Mouse (Mus musculus) neural tube, embryonic 14.5 days (tissue): ENCODE results near the gene Cdsn. TPM values are rescaled to one million over a fixed set of nuclear protein-coding genes. Genes with fewer than 3 reads are reported as not detected.

Experiments used
- ATAC-seq: fragments of 200-750 bp; cut with Nextera tagmentation; 2 replicates; pipeline ENCODE4 v1.8.0; 2017; ENCODE audit warnings: low read depth, mild to moderate bottlenecking, moderate TSS enrichment, moderate library complexity
- H3K27ac ChIP-seq: fragments of 300-500 bp; sonication (generic); 2 replicates; pipeline ENCODE4 v1.5.1; 2014; ENCODE audit warnings: low read depth, mild to moderate bottlenecking, control low read depth, low read length, moderate library complexity, mixed read lengths
- H3K27me3 ChIP-seq: fragments of 300-500 bp; sonication (generic); 2 replicates; pipeline ENCODE4 v1.6.1; 2014; ENCODE audit warnings: low read length; ENCODE audit not compliant: control insufficient read depth, insufficient read depth
- H3K36me3 ChIP-seq: fragments of 300-500 bp; sonication (generic); 2 replicates; pipeline ENCODE4 v1.6.1; 2014; ENCODE audit warnings: low read length, mixed read lengths; ENCODE audit not compliant: control insufficient read depth, insufficient read depth
- H3K4me1 ChIP-seq: fragments of 300-500 bp; sonication (generic); 2 replicates; pipeline ENCODE4 v1.6.1; 2014; ENCODE audit warnings: low read length; ENCODE audit not compliant: control insufficient read depth, insufficient read depth
- H3K4me2 ChIP-seq: fragments of 300-500 bp; sonication (generic); 2 replicates; pipeline ENCODE4 v1.6.1; 2014; ENCODE audit warnings: mild to moderate bottlenecking, low read depth, low read length, control low read depth
- H3K4me3 ChIP-seq: fragments of 300-500 bp; sonication (generic); 2 replicates; pipeline ENCODE4 v1.5.1; 2014; ENCODE audit warnings: low read depth, low read length, control low read depth, mixed read lengths
- H3K9ac ChIP-seq: fragments of 300-500 bp; sonication (generic); replicated peaks from 2 replicates; pipeline ENCODE4 v1.6.1; 2014; ENCODE audit warnings: low read depth, mild to moderate bottlenecking, control low read depth, low read length, mixed read lengths
- H3K9me3 ChIP-seq: fragments of 300-500 bp; sonication (generic); 2 replicates; pipeline ENCODE4 v1.6.1; 2016; ENCODE audit warnings: low read length; ENCODE audit not compliant: control insufficient read depth
- WGBS: fragments of 180-500 bp; shearing (Covaris S2); extraction: QIAGEN DNeasy Blood & Tissue Kit; methylation state at CpG from one replicate; pipeline ENCODE4 v1.1.7; 2014; 5-methylcytosine and 5-hydroxymethylcytosine counted together
- polyA plus RNA-seq: library from polyadenylated mRNA; unstranded; fragments of >200 nt; fragmentation: Nextera tagmentation; extraction: Ambion mirVana; gene quantifications from 2 replicates; pipeline ENCODE4 v1.2.1, GENCODE M21; 2014

Gene Cdsn
- polyA plus RNA-seq, 1 experiment from 2014 or later, result 0.21 TPM

GRCm38 (mm10) chr17:35509284-35509683 is 42.6 kb upstream of the Cdsn start:
- Histone ChIP-seq H3K4me2 (no peak overlapping the region), H3K4me1 (no peaks in the 10 kb centered on the region), H3K9me3 (no peaks in the 10 kb centered on the region), H3K27ac (no peak overlapping the region), H3K27me3 (no peaks in the 10 kb centered on the region; the same call in 1 of the 2 replicates), H3K36me3 (no peaks in the 10 kb centered on the region), H3K9ac (no peak overlapping the region), H3K4me3 (no peak overlapping the region)
- WGBS, result 52% methylated on average over 8 of the region's 8 CpGs
- ATAC-seq, result no peak

DNA sequence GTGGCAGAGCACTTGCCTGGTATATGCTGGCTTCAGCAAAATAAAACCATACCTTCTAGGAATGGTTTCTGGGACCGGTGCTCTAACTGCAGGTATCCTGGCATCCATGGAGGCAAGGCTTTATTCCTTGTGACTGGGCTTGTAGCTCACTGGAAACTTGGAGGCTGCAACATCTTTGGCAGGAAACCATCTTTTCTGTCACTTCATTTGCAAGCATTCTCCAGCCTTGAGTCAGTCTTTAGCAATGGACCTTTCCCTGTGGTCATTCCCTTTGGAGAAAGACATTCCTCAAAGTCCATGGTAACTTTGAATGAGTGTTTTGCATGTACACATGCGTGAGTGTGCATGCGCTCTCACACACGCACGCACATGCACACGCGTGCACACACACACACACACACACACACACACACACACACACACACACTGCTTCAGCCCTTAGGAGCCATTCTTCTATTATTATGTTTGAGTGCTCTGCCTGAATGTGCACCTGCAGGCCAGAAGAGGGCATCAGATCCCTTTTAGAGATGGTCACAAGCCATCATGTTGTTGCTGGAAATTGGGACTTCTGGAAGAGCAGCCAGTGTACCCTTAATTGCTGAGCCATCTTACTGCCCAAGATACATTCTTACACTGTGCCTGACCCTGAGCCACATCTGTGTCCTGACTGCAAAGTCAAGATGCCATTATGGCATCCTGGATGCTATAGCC is 38.9 kb upstream of the Cdsn start:
- Histone ChIP-seq H3K4me1 (peaks cover 9% of the 10 kb centered on the region; the same call in 1 of the 2 replicates), H3K4me3 (no peak overlapping the region), H3K36me3 (no peaks in the 10 kb centered on the region), H3K9me3 (no peaks in the 10 kb centered on the region), H3K9ac (no peak overlapping the region), H3K27me3 (no peaks in the 10 kb centered on the region), H3K27ac (no peak overlapping the region), H3K4me2 (no peak overlapping the region)
- 95% methylated on average over 7 of the region's 7 CpGs for WGBS
- no peak for ATAC-seq

DNA sequence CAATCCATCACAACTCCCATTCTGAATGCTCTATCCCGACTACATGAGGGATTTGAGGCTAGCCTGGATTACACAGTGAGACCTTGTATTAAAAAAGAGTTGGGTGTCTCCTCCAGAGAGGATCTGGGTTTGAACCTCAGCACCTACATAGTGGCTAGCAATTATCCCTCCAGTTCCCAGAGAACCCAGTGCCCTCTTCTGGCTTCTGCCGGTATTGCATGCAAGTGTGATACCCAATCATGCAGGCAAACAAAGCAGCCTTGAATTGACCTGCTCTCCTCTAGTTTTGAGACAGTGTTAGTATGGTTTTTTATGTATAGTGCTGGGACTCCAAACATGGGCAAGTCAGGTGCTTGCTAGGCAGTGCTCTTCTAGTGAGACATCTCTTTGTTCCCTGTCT is 38.0 kb upstream of the Cdsn start:
- 23% methylated on average over 2 of the region's 2 CpGs for WGBS
- no peaks in the 10 kb centered on the region for H3K9me3 ChIP-seq
- H3K36me3 ChIP-seq, result no peaks in the 10 kb centered on the region
- H3K4me1 ChIP-seq, result peaks cover 9% of the 10 kb centered on the region; the same call in 1 of the 2 replicates
- no peak overlapping the region for H3K4me3 ChIP-seq
- no peak for ATAC-seq
- H3K9ac ChIP-seq, result no peak overlapping the region
- no peak overlapping the region for H3K27ac ChIP-seq
- H3K4me2 ChIP-seq, result no peak overlapping the region
- H3K27me3 ChIP-seq, result no peaks in the 10 kb centered on the region

- WGBS, result 36% methylated on average over 6 of the region's 6 CpGs
- Histone ChIP-seq H3K4me2 (no peak overlapping the region), H3K4me3 (no peak overlapping the region), H3K27ac (no peak overlapping the region), H3K4me1 (peaks cover 9% of the 10 kb centered on the region; the same call in 1 of the 2 replicates), H3K9ac (no peak overlapping the region), H3K9me3 (no peaks in the 10 kb centered on the region), H3K27me3 (no peaks in the 10 kb centered on the region), H3K36me3 (no peaks in the 10 kb centered on the region)
- no peak for ATAC-seq
Measured at GRCm38 (mm10) chr17:35514756-35515155, 37.2 kb upstream of the Cdsn start.

- Histone ChIP-seq H3K36me3 (no peaks in the 10 kb centered on the region), H3K4me2 (peak overlapping the region; percentile 67), H3K9ac (0 out of 2 replicates have a peak overlapping the region, but pooled peaks have one; percentile 21), H3K27ac (no peak overlapping the region), H3K4me3 (peak overlapping the region; percentile 47), H3K4me1 (peaks cover 9% of the 10 kb centered on the region; the same call in 1 of the 2 replicates), H3K27me3 (no peaks in the 10 kb centered on the region), H3K9me3 (no peaks in the 10 kb centered on the region)
- ATAC-seq, result peak; percentile 14
- 6% methylated on average over 25 of the region's 25 CpGs for WGBS
Measured at GRCm38 (mm10) chr17:35515911-35516640, 35.9 kb upstream of the Cdsn start.

GRCm38 (mm10) chr17:35516652-35517500 is 35.1 kb upstream of the Cdsn start, which contains the start of the genes Tcf19 and Cchcr1:
Tcf19 (minus strand) TSS chr17:35516824.
Cchcr1 (plus strand) TSS chr17:35517100.
- under 1% methylated on average over 65 of the region's 67 CpGs for WGBS
- peak; percentile 96 for ATAC-seq
- H3K36me3 ChIP-seq, result no peaks in the 10 kb centered on the region
- H3K4me3 ChIP-seq, result peak within 1 kb of the TSS; percentile 47
- no peaks in the 10 kb centered on the region for H3K27me3 ChIP-seq
- no peaks in the 10 kb centered on the region for H3K9me3 ChIP-seq
- no peak within 1 kb of the TSS for H3K27ac ChIP-seq
- peak within 1 kb of the TSS; percentile 67 for H3K4me2 ChIP-seq
- H3K4me1 ChIP-seq, result peaks cover 9% of the 10 kb centered on the region; the same call in 1 of the 2 replicates
- peak within 1 kb of the TSS; percentile 37 for H3K9ac ChIP-seq

DNA sequence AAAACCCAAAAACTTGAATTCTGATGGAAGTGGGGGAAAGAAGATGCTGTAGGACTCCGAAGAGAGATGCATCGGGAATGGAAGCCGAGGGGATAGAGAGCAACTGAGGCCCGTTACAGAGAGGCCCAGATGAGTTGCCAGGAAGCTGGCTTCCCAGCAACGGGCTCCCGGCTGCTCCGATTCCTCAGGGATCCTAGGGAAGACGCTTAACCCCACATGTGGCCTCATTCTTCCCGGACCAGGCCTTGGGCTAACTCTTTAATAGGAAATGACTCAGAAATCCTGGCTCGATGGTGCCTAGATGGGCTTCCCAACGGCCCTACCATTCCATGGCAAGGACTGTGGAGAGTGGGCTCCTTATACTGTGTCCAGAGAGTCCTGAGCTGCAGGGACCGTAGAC is 34.4 kb upstream of the Cdsn start:
- no peak for ATAC-seq
- Histone ChIP-seq H3K27me3 (no peaks in the 10 kb centered on the region), H3K36me3 (no peaks in the 10 kb centered on the region), H3K4me2 (peak overlapping the region; percentile 67), H3K27ac (no peak overlapping the region), H3K9me3 (no peaks in the 10 kb centered on the region), H3K9ac (no peak overlapping the region; the same call in 1 of the 2 replicates), H3K4me1 (peaks cover 9% of the 10 kb centered on the region; the same call in 1 of the 2 replicates), H3K4me3 (peak overlapping the region; percentile 47)
- WGBS, result 8% methylated on average over 12 of the region's 12 CpGs

- H3K27ac ChIP-seq, result no peak overlapping the region
- 84% methylated on average over 9 of the region's 9 CpGs for WGBS
- no peaks in the 10 kb centered on the region for H3K27me3 ChIP-seq
- H3K4me3 ChIP-seq, result no peak overlapping the region
- no peak overlapping the region for H3K9ac ChIP-seq
- H3K36me3 ChIP-seq, result no peaks in the 10 kb centered on the region
- no peaks in the 10 kb centered on the region for H3K9me3 ChIP-seq
- H3K4me2 ChIP-seq, result no peak overlapping the region
- H3K4me1 ChIP-seq, result no peaks in the 10 kb centered on the region
- ATAC-seq, result no peak
Measured at GRCm38 (mm10) chr17:35524354-35524753, 27.6 kb upstream of the Cdsn start.
